Mouse (Mus musculus) CH12.LX (cell line): ENCODE results near the gene Ptprk. TPM values are rescaled to one million over a fixed set of nuclear protein-coding genes. Genes with fewer than 3 reads are reported as not detected.

Experiments
- DNase-seq: peaks from one replicate; pipeline ENCODE4 v3.0.0-alpha.2; 2013; ENCODE audit errors: extremely low read depth
- H3K27ac ChIP-seq: 2 replicates; pipeline ENCODE4 v1.5.1; 2012; ENCODE audit warnings: low read depth, mild to moderate bottlenecking, control low read depth, moderate library complexity; ENCODE audit not compliant: insufficient read depth
- H3K27me3 ChIP-seq: replicated peaks from 2 replicates; pipeline ENCODE3; 2012; ENCODE audit warnings: inconsistent platforms
- H3K36me3 ChIP-seq, 2 experiments: replicated peaks in 1 of 2; 2 replicates each; pipeline versions ENCODE3 to v1.6.1; 2012; ENCODE audit warnings: inconsistent platforms in 1 of 2, low read length in 1 of 2, mild to moderate bottlenecking in 1 of 2, mixed read lengths in 1 of 2, moderate library complexity in 1 of 2; ENCODE audit not compliant: control insufficient read depth in 1 of 2, insufficient read depth in 1 of 2
- H3K4me1 ChIP-seq, 2 experiments: 2 replicates each; pipeline ENCODE4 v1.6.1; 2012; ENCODE audit warnings: inconsistent platforms in 1 of 2, moderate library complexity in 1 of 2; ENCODE audit not compliant: insufficient read depth in 2 of 2, control insufficient read depth in 1 of 2
- H3K4me2 ChIP-seq: 2 replicates; pipeline ENCODE4 v1.6.1; 2012; ENCODE audit warnings: low read depth, mild to moderate bottlenecking, control low read depth; ENCODE audit not compliant: poor library complexity, insufficient read depth, severe bottlenecking
- H3K4me3 ChIP-seq, 3 experiments: fragments of 150-350 bp in 1 of 3; sonication (generic) in 1 of 3; replicated peaks in 1 of 3; 2 replicates each; pipeline versions ENCODE3 to v1.5.1; 2011 to 2012; ENCODE audit warnings: low read depth in 2 of 3, low read length in 2 of 3, mild to moderate bottlenecking in 2 of 3, moderate library complexity in 2 of 3, control low read depth in 1 of 3, improper control_type of control experiment in 1 of 3, inconsistent platforms in 1 of 3, mixed read lengths in 1 of 3; ENCODE audit not compliant: poor library complexity in 1 of 3
- H3K79me2 ChIP-seq: replicated peaks from 2 replicates; pipeline ENCODE4 v1.6.1; 2012; ENCODE audit warnings: mild to moderate bottlenecking, moderate library complexity; ENCODE audit not compliant: control insufficient read depth, poor library complexity, insufficient read depth, severe bottlenecking; ENCODE audit errors: extremely low read depth
- H3K9ac ChIP-seq: 2 replicates; pipeline ENCODE4 v1.6.1; 2012; ENCODE audit warnings: low read depth, mild to moderate bottlenecking, control low read depth, moderate library complexity; ENCODE audit not compliant: insufficient read depth
- H3K9me3 ChIP-seq: replicated peaks from 2 replicates; pipeline ENCODE3; 2012; ENCODE audit warnings: low read length, inconsistent platforms, mixed read lengths
- BHLHE40 ChIP-seq: IDR thresholded peaks from 2 replicates; pipeline ENCODE4 v1.6.1; 2011; ENCODE audit warnings: mild to moderate bottlenecking, low read depth, low read length, improper control_type of control experiment
- CHD1 ChIP-seq: IDR thresholded peaks from 2 replicates; pipeline ENCODE4 v1.6.1; 2012; ENCODE audit warnings: low read depth, low read length, improper control_type of control experiment, inconsistent platforms
- ETS1 ChIP-seq: conservative IDR thresholded peaks from 2 replicates; pipeline ENCODE4 v1.6.1; 2012; ENCODE audit warnings: low read depth, mild to moderate bottlenecking, inconsistent platforms, low read length, improper control_type of control experiment, moderate library complexity
- GABPA ChIP-seq: IDR thresholded peaks from 2 replicates; pipeline ENCODE4 v1.6.1; 2012; ENCODE audit warnings: low read depth, low read length, improper control_type of control experiment, inconsistent platforms; ENCODE audit not compliant: insufficient replicate concordance
- JUND ChIP-seq: conservative IDR thresholded peaks from 2 replicates; pipeline ENCODE4 v1.6.1; 2011; ENCODE audit warnings: low read depth, low read length, improper control_type of control experiment
- MAFK ChIP-seq: IDR thresholded peaks from 2 replicates; pipeline ENCODE4 v1.6.1; 2011; ENCODE audit warnings: low read length, improper control_type of control experiment; ENCODE audit not compliant: insufficient replicate concordance
- MAZ ChIP-seq: IDR thresholded peaks from 2 replicates; pipeline ENCODE4 v1.6.1; 2012; ENCODE audit warnings: low read depth, mild to moderate bottlenecking, inconsistent platforms, low read length, improper control_type of control experiment, moderate library complexity
- MEF2A ChIP-seq: IDR thresholded peaks from 2 replicates; pipeline ENCODE4 v1.6.1; 2014; ENCODE audit warnings: low read depth, mild to moderate bottlenecking, inconsistent platforms, low read length, improper control_type of control experiment, borderline replicate concordance
- MYC ChIP-seq: IDR thresholded peaks from 2 replicates; pipeline ENCODE4 v1.6.1; 2011; ENCODE audit warnings: low read depth, mild to moderate bottlenecking, improper control_type of control experiment, low read length
- RCOR1 ChIP-seq: conservative IDR thresholded peaks from 2 replicates; pipeline ENCODE4 v1.6.1; 2012; ENCODE audit warnings: low read depth, mild to moderate bottlenecking, inconsistent platforms, low read length, improper control_type of control experiment
- SIN3A ChIP-seq: IDR thresholded peaks from 2 replicates; pipeline ENCODE4 v1.6.1; 2012; ENCODE audit warnings: low read length, improper control_type of control experiment, inconsistent platforms
- SMC3 ChIP-seq: IDR thresholded peaks from 2 replicates; pipeline ENCODE4 v1.6.1; 2011; ENCODE audit warnings: low read depth, low read length, improper control_type of control experiment
- TCF12 ChIP-seq: IDR thresholded peaks from 2 replicates; pipeline ENCODE4 v1.6.1; 2014; ENCODE audit warnings: low read depth, mild to moderate bottlenecking, inconsistent platforms, low read length, improper control_type of control experiment
- UBTF ChIP-seq: IDR thresholded peaks from 2 replicates; pipeline ENCODE4 v1.6.1; 2012; ENCODE audit warnings: low read depth, mild to moderate bottlenecking, inconsistent platforms, low read length, improper control_type of control experiment, moderate library complexity
- USF2 ChIP-seq: conservative IDR thresholded peaks from 2 replicates; pipeline ENCODE4 v1.6.1; 2011; ENCODE audit warnings: low read depth, low read length, improper control_type of control experiment
- ZNF384 ChIP-seq: IDR thresholded peaks from 2 replicates; pipeline ENCODE4 v1.6.1; 2012; ENCODE audit warnings: low read depth, low read length, improper control_type of control experiment, inconsistent platforms
- dilution Hi-C: fragments of 300-500 bp; cut with MboI; formaldehyde crosslinking; loops from 2 replicates; pipeline ENCODE4 v1.14.3; 2020; ENCODE audit warnings: low sequenced_read_pairs; ENCODE audit not compliant: extremely low pct_unique_long_range_greater_than_20kb, extremely low pct_ligation_motif_present
- in situ Hi-C: fragments of 300-500 bp; cut with MboI; formaldehyde crosslinking; loops from 3 replicates; pipeline ENCODE4 v1.14.3; 2019; ENCODE audit warnings: low sequenced_read_pairs, low pct_ligation_motif_present, low pct_unique_long_range_greater_than_20kb, mixed read lengths
- polyA plus RNA-seq: library from polyadenylated mRNA; unstranded; fragments of >175 nt; gene quantifications from 2 replicates; pipeline ENCODE4 v1.2.1, GENCODE M21; 2012; ENCODE audit warnings: low read depth; ENCODE audit not compliant: insufficient read length
- total RNA-seq, 2 experiments: library from RNA; depleted of rRNA; stranded (reverse); fragments of 300-350 nt in 1 of 2; fragments of >200 nt in 1 of 2; gene quantifications; 2 replicates each; pipeline ENCODE4 v1.2.3; 2012 to 2014

Ptprk gene
- total and polyA plus RNA-seq, 3 experiments = not detected

- Histone ChIP-seq H3K36me3 (no peaks in the 10 kb centered on the region), H3K9ac (no peak overlapping the region), H3K79me2 (no peaks in the 10 kb centered on the region), H3K4me1 (no peaks in the 10 kb centered on the region), H3K4me3 (no peak overlapping the region), H3K27me3 (no peaks in the 10 kb centered on the region), H3K9me3 (no peaks in the 10 kb centered on the region), H3K4me2 (no peak overlapping the region), H3K27ac (no peak overlapping the region)
- no peak for TF ChIP-seq SIN3A
- no peak for TF ChIP-seq JUND
- no peak for TF ChIP-seq SMC3
- TF ChIP-seq MAFK = no peak
- dilution Hi-C loops = no loop called here
- no peak for DNase-seq
- in situ Hi-C loops = no loop called here
These were observed 383.4 kb downstream of the Ptprk start for GRCm38 (mm10) chr10:28458027-28458426.

GRCm38 (mm10) chr10:28459963-28460362, 385.3 kb downstream of the Ptprk start:
- Histone ChIP-seq H3K4me3 (no peak overlapping the region), H3K4me2 (no peak overlapping the region), H3K9me3 (peaks cover 3% of the 10 kb centered on the region), H3K79me2 (no peaks in the 10 kb centered on the region), H3K4me1 (no peaks in the 10 kb centered on the region; a peak in 1 of 4 replicates), H3K27ac (no peak overlapping the region), H3K27me3 (no peaks in the 10 kb centered on the region), H3K9ac (no peak overlapping the region), H3K36me3 (no peaks in the 10 kb centered on the region)
- dilution Hi-C loops = no loop called here
- no peak for TF ChIP-seq MAZ
- TF ChIP-seq MEF2A = no peak
- TF ChIP-seq ETS1 = no peak
- TF ChIP-seq SIN3A = no peak
- in situ Hi-C loops = no loop called here
- DNase-seq = no peak

GRCm38 (mm10) chr10:28463706-28464105, 389.1 kb downstream of the Ptprk start:
- Histone ChIP-seq H3K36me3 (no peaks in the 10 kb centered on the region), H3K79me2 (no peaks in the 10 kb centered on the region), H3K4me2 (no peak overlapping the region), H3K27ac (no peak overlapping the region), H3K9ac (no peak overlapping the region), H3K27me3 (no peaks in the 10 kb centered on the region), H3K4me1 (no peaks in the 10 kb centered on the region; a peak in 1 of 4 replicates), H3K9me3 (peaks cover 6% of the 10 kb centered on the region), H3K4me3 (no peak overlapping the region)
- in situ Hi-C loops = no loop called here
- DNase-seq = peak; percentile 1
- dilution Hi-C loops = no loop called here
- TF ChIP-seq CHD1 = no peak
- no peak for TF ChIP-seq SMC3
- TF ChIP-seq RCOR1 = no peak
- TF ChIP-seq ETS1 = no peak
- no peak for TF ChIP-seq MYC
- no peak for TF ChIP-seq UBTF
- TF ChIP-seq BHLHE40 = no peak
- no peak for TF ChIP-seq USF2
- TF ChIP-seq TCF12 = no peak
- no peak for TF ChIP-seq SIN3A
- no peak for TF ChIP-seq ZNF384
- no peak for TF ChIP-seq GABPA
